In the genomic region with DNA sequence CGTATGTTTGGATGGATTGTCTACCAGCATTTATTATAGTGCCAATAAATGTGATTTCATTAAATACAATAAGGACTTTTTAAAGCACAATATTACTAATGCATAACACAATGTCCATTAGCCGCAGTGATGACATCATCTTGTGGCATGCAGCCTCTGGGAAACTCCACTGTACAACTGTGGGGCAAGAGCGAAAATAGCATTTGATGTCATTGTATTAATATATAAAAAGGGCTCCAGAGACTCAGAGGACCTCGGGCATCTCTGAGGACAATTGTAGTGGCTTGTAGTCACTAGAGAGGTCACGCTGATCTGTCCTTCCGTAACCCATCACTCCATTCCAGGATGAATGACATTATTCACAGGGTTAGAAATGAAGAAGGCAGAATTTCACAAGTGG, we compare ENCODE assay signal across 17 mouse cellular contexts.
A peak's percentile ranks its signal among the peaks of the same experiment; 100 is the strongest.
DNase-seq lines count a peak whose midpoint lies in the region; ATAC-seq and TF ChIP-seq lines count a peak whose summit lies in the region.
"Had no signal": no experiment of that assay in that cellular context is flagged by ENCODE, and none has a peak within 500 bp of the region (broad histone marks: within the 10 kb centered on the region; RNA-seq: fewer than 3 reads in every experiment).

No protein-coding gene starts in this region.

- H3K79me2 ChIP-seq in heart, adult 2 months (replicated peaks; ENCODE audit: control insufficient read depth, insufficient read depth, low read length): no peaks in the 10 kb centered on the region; the same call in 1 of the 2 replicates

- ATAC-seq in CD4-positive, CD25-positive, alpha-beta regulatory T cell, adult 4 months: peak; percentile 5
- peak; percentile 58; the same call in 1 of the 2 replicates for ATAC-seq in heart, embryonic 13.5 days (ENCODE audit: extremely low read depth, insufficient number of reproducible peaks, low FRiP score, low TSS enrichment)
- ATAC-seq: forebrain, embryonic 13.5 days; midbrain, embryonic 15.5 days had no signal

- TF ChIP-seq POLR2A in heart, adult 2 months (IDR thresholded peaks at IDR 0.05; ENCODE audit: insufficient read depth, low read depth, low read length): no peak

- intact Hi-C loops in heart, adult 2 months (cut with DNase I): no loop called here
- intact Hi-C loops in heart, postnatal 25 days (cut with DNase I): no loop called here
- intact Hi-C loops in heart, postnatal 36 days (cut with DNase I): no loop called here

- no peak for TF ChIP-seq EP300 in heart, adult 2 months (IDR thresholded peaks at IDR 0.05; ENCODE audit: insufficient read depth, low read depth, low read length)

- peak in 1 of 2 experiments; percentile 39 for DNase-seq in heart, adult 2 months
- no peak for DNase-seq in heart, postnatal 25 days (ENCODE audit: low spot score)
- DNase-seq in heart, postnatal 36 days: peak; percentile 27 to 28
- DNase-seq in cerebellum, postnatal 25 days: no peak
- DNase-seq in B cell, adult 2 months: no peak
- DNase-seq: adrenal gland, postnatal 36 days; gastrocnemius, postnatal 25 days; kidney, adult 2 months; kidney, postnatal 10 days; lung, adult 18-20 months; thymus, adult 18-20 months had no signal

- no peak overlapping the region for H3K4me3 ChIP-seq in heart, adult 2 months
- no peak overlapping the region for H3K4me3 ChIP-seq in heart, embryonic 13.5 days
- H3K4me3 ChIP-seq: forebrain, embryonic 13.5 days; midbrain, embryonic 15.5 days; stomach, embryonic 15.5 days had no signal

- no peaks in the 10 kb centered on the region for H3K27me3 ChIP-seq in heart, adult 2 months (ENCODE audit: control insufficient read depth, insufficient read depth, low read length)
- no peaks in the 10 kb centered on the region for H3K27me3 ChIP-seq in heart, embryonic 13.5 days (replicated peaks)
- H3K27me3 ChIP-seq: forebrain, embryonic 13.5 days; midbrain, embryonic 15.5 days; stomach, embryonic 15.5 days had no signal

- 0 out of 2 replicates have a peak overlapping the region, but pooled peaks have one; percentile 14 for H3K4me2 ChIP-seq in heart, embryonic 13.5 days
- H3K4me2 ChIP-seq: forebrain, embryonic 13.5 days; liver, embryonic 11.5 days; midbrain, embryonic 15.5 days; stomach, embryonic 15.5 days had no signal

- no peak for TF ChIP-seq CTCF in heart, adult 2 months (IDR thresholded peaks at IDR 0.05)

- no peaks in the 10 kb centered on the region for H3K9me3 ChIP-seq in heart, embryonic 13.5 days
- H3K9me3 ChIP-seq: forebrain, embryonic 13.5 days; midbrain, embryonic 15.5 days; stomach, embryonic 15.5 days had no signal

- no peaks in the 10 kb centered on the region for H3K36me3 ChIP-seq in heart, adult 2 months (ENCODE audit: control insufficient read depth, insufficient read depth, low read length)
- no peaks in the 10 kb centered on the region for H3K36me3 ChIP-seq in heart, embryonic 13.5 days
- H3K36me3 ChIP-seq: midbrain, embryonic 15.5 days; stomach, embryonic 15.5 days had no signal

- peaks cover 2% of the 10 kb centered on the region for H3K4me1 ChIP-seq in heart, adult 2 months (ENCODE audit: control insufficient read depth, insufficient read depth, low read length)
- peaks cover 31% of the 10 kb centered on the region for H3K4me1 ChIP-seq in heart, embryonic 13.5 days
- H3K4me1 ChIP-seq: stomach, embryonic 15.5 days had no signal

- peak overlapping the region; percentile 56 for H3K27ac ChIP-seq in heart, adult 2 months
- H3K27ac ChIP-seq in heart, embryonic 13.5 days (replicated peaks): peak overlapping the region; percentile 44
- H3K27ac ChIP-seq: forebrain, embryonic 13.5 days; midbrain, embryonic 15.5 days; stomach, embryonic 15.5 days had no signal

- no peak overlapping the region for H3K9ac ChIP-seq in heart, adult 2 months (ENCODE audit: low read depth, low read length)
- H3K9ac ChIP-seq in heart, embryonic 13.5 days: no peak overlapping the region
- H3K9ac ChIP-seq: forebrain, embryonic 13.5 days; midbrain, embryonic 15.5 days; stomach, embryonic 15.5 days had no signal

- 38% methylated on average over 6 of the region's 6 CpGs for WGBS in heart, adult 2 months
- WGBS in heart, embryonic 13.5 days: 55% methylated on average over 6 of the region's 6 CpGs

Comparison
In these comparisons a context has a peak if more than half of its experiments do, and no peak if none do; other contexts are left out.
1. DNase-seq: peak in heart, postnatal 36 days (2 of 2); none in heart, postnatal 25 days (single experiment), cerebellum, postnatal 25 days (0 of 2) and B cell, adult 2 months (0 of 2).